Mouse (Mus musculus) midbrain, embryonic 11.5 days (tissue): ENCODE results near the gene Rab43. TPM values are rescaled to one million over a fixed set of nuclear protein-coding genes. Genes with fewer than 3 reads are reported as not detected.

Source experiments
- ATAC-seq: fragments of 200-750 bp; cut with Nextera tagmentation; 2 replicates; pipeline ENCODE4 v1.8.0; 2017; ENCODE audit warnings: moderate TSS enrichment, moderate library complexity; ENCODE audit not compliant: low FRiP score
- DNase-seq: peaks from one replicate; pipeline ENCODE4 v3.0.0; 2015; ENCODE audit warnings: low spot score; ENCODE audit errors: missing footprints
- H3K27ac ChIP-seq: fragments of 300-500 bp; sonication (generic); 2 replicates; pipeline ENCODE4 v1.5.1; 2014; ENCODE audit warnings: low read depth, low read length
- H3K27me3 ChIP-seq: fragments of 300-500 bp; sonication (generic); 2 replicates; pipeline ENCODE4 v1.6.1; 2014; ENCODE audit warnings: mild to moderate bottlenecking, low read length, moderate library complexity, mixed read lengths; ENCODE audit not compliant: control insufficient read depth, insufficient read depth
- H3K36me3 ChIP-seq: fragments of 300-500 bp; sonication (generic); 2 replicates; pipeline ENCODE4 v1.6.1; 2014; ENCODE audit warnings: mild to moderate bottlenecking, low read length, moderate library complexity, mixed read lengths; ENCODE audit not compliant: control insufficient read depth, insufficient read depth
- H3K4me1 ChIP-seq: fragments of 300-500 bp; sonication (generic); 2 replicates; pipeline ENCODE4 v1.6.1; 2014; ENCODE audit warnings: low read length; ENCODE audit not compliant: control insufficient read depth, insufficient read depth
- H3K4me2 ChIP-seq: fragments of 300-500 bp; sonication (generic); 2 replicates; pipeline ENCODE4 v1.6.1; 2014; ENCODE audit warnings: mild to moderate bottlenecking, moderate library complexity
- H3K4me3 ChIP-seq: fragments of 300-500 bp; sonication (generic); 2 replicates; pipeline ENCODE4 v1.5.1; 2014; ENCODE audit warnings: low read depth, low read length
- H3K9ac ChIP-seq: fragments of 300-500 bp; sonication (generic); 2 replicates; pipeline ENCODE4 v1.6.1; 2014; ENCODE audit warnings: low read length
- H3K9me3 ChIP-seq: fragments of 300-500 bp; sonication (generic); 2 replicates; pipeline ENCODE4 v1.6.1; 2016; ENCODE audit warnings: low read length; ENCODE audit not compliant: control insufficient read depth
- WGBS: fragments of 180-500 bp; shearing (Covaris S2); extraction: QIAGEN DNeasy Blood & Tissue Kit; methylation state at CpG from one replicate; pipeline ENCODE4 v1.1.7; 2014; 5-methylcytosine and 5-hydroxymethylcytosine counted together
- polyA plus RNA-seq: library from polyadenylated mRNA; unstranded; fragments of >200 nt; fragmentation: Nextera tagmentation; extraction: Ambion mirVana; gene quantifications from 2 replicates; pipeline ENCODE4 v1.2.1, GENCODE M21; 2014

Rab43 gene
- polyA plus RNA-seq, 1 experiment from 2014 or later, result 8.0 TPM

- DNase-seq (no peak), ATAC-seq (no peak)
- Histone ChIP-seq H3K9ac (no peak overlapping the region), H3K4me2 (no peak overlapping the region), H3K27me3 (no peaks in the 10 kb centered on the region), H3K4me1 (no peaks in the 10 kb centered on the region), H3K36me3 (no peaks in the 10 kb centered on the region), H3K9me3 (no peaks in the 10 kb centered on the region), H3K27ac (no peak overlapping the region), H3K4me3 (no peak overlapping the region)
- WGBS, result 88% methylated on average over 11 of the region's 11 CpGs
These were observed 32.5 kb downstream of the Rab43 start for GRCm38 (mm10) chr6:87779174-87780165.

- WGBS, result 81% methylated on average over 11 of the region's 11 CpGs
- Histone ChIP-seq H3K9me3 (no peaks in the 10 kb centered on the region), H3K4me3 (no peak overlapping the region), H3K4me2 (no peak overlapping the region), H3K9ac (no peak overlapping the region), H3K27ac (no peak overlapping the region), H3K36me3 (no peaks in the 10 kb centered on the region), H3K27me3 (no peaks in the 10 kb centered on the region), H3K4me1 (no peaks in the 10 kb centered on the region)
- no peak for DNase-seq
- no peak for ATAC-seq
These were observed 33.4 kb downstream of the Rab43 start for GRCm38 (mm10) chr6:87778294-87779173.

- no peaks in the 10 kb centered on the region for H3K27me3 ChIP-seq
- no peaks in the 10 kb centered on the region for H3K4me1 ChIP-seq
- DNase-seq, result no peak
- no peaks in the 10 kb centered on the region for H3K36me3 ChIP-seq
- 82% methylated on average over 2 of the region's 2 CpGs for WGBS
- H3K4me3 ChIP-seq, result no peak within 1 kb of the TSS
- no peak within 1 kb of the TSS for H3K27ac ChIP-seq
- no peaks in the 10 kb centered on the region for H3K9me3 ChIP-seq
- ATAC-seq, result no peak
- H3K4me2 ChIP-seq, result no peak within 1 kb of the TSS
- no peak within 1 kb of the TSS for H3K9ac ChIP-seq
These were observed 34.1 kb downstream of the Rab43 start, which contains the start of gene Gp9 for GRCm38 (mm10) chr6:87777842-87778241. Gene Gp9 (plus strand): TSS chr6:87778072.

DNA sequence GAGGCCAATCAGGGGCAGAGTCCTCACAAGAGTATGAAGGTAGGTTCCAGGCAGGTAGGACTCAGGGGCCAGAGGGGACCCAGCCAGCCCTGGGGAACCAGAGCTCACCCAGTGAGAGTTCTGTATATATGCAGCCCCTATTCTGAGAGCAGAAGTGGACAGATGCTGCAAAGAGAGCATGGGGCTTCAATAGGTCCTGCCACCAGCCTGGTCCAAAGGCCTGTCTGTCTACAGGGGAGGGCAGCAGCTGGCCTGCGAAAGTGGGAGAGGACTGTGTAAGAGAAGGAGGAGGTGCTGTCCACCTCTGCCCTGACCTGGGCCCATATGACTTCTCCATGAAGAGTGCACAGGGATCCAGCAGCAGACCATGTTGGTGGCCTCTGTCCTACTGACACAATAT is 35.3 kb downstream of the Rab43 start:
- DNase-seq, result no peak
- H3K36me3 ChIP-seq, result no peaks in the 10 kb centered on the region
- H3K9ac ChIP-seq, result no peak overlapping the region
- H3K4me2 ChIP-seq, result no peak overlapping the region
- no peaks in the 10 kb centered on the region for H3K9me3 ChIP-seq
- no peaks in the 10 kb centered on the region for H3K27me3 ChIP-seq
- H3K4me3 ChIP-seq, result no peak overlapping the region
- no peak for ATAC-seq
- WGBS, result 100% methylated on average over 1 of the region's 1 CpGs
- H3K27ac ChIP-seq, result no peak overlapping the region
- no peaks in the 10 kb centered on the region for H3K4me1 ChIP-seq

DNA sequence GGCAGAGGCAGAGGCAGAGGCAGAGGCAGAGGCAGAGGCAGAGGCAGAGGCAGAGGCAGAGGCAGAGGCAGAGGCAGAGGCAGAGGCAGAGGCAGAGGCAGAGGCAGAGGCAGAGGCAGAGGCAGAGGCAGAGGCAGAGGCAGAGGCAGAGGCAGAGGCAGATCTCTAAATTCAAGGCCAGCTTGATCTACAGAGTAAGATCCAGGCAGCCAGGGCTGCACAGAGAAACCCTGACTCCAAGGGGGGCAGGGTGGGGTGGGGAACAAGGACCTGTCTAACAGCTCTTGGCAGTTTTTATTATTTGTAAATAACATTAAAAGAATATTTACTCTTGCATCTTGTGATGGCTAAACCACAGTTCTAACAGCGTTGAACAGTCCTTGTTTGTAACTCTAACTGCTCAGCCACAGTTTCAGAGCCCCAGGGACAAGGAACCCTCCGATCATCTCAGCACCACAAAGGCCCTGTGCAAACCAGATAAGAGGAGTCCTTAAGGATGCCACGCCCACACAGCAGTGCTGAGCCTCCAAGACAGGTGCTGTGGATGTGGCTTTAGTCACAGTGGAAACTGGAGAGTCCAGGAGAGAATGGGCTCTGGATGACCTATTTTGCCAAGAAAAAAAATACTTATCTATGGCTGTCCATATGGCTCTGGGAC is 36.2 kb downstream of the Rab43 start:
- H3K36me3 ChIP-seq, result no peaks in the 10 kb centered on the region
- no peaks in the 10 kb centered on the region for H3K4me1 ChIP-seq
- no peak overlapping the region for H3K4me3 ChIP-seq
- DNase-seq (no peak), ATAC-seq (no peak)
- no peak overlapping the region for H3K4me2 ChIP-seq
- no peaks in the 10 kb centered on the region for H3K27me3 ChIP-seq
- no peak overlapping the region for H3K27ac ChIP-seq
- 81% methylated on average over 3 of the region's 3 CpGs for WGBS
- H3K9ac ChIP-seq, result no peak overlapping the region
- no peaks in the 10 kb centered on the region for H3K9me3 ChIP-seq

DNA sequence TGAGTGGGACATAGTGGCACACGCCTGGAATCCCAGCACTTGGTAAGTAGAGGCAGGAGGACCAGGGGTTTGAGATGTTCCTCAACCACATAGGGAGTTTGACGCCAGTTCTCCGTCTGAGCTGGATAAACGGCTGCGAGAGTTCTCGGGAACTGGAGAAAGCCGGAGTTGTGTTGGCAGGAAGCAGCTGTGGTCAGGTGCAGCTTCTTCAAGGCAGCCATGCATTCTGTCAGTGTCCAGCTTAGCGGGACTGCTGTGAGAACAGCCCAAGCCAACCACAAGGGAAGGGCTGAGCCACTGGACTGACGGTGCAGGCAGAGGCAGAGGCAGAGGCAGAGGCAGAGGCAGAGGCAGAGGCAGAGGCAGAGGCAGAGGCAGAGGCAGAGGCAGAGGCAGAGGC is 37.1 kb downstream of the Rab43 start:
- DNase-seq (no peak), ATAC-seq (no peak)
- H3K4me1 ChIP-seq, result no peaks in the 10 kb centered on the region
- H3K27ac ChIP-seq, result no peak overlapping the region
- WGBS, result 90% methylated on average over 9 of the region's 9 CpGs
- H3K9me3 ChIP-seq, result no peaks in the 10 kb centered on the region
- no peaks in the 10 kb centered on the region for H3K36me3 ChIP-seq
- H3K4me2 ChIP-seq, result no peak overlapping the region
- H3K27me3 ChIP-seq, result no peaks in the 10 kb centered on the region
- H3K4me3 ChIP-seq, result no peak overlapping the region
- no peak overlapping the region for H3K9ac ChIP-seq

- H3K4me3 ChIP-seq, result no peak overlapping the region
- no peak overlapping the region for H3K4me2 ChIP-seq
- H3K9ac ChIP-seq, result no peak overlapping the region
- H3K36me3 ChIP-seq, result no peaks in the 10 kb centered on the region
- H3K27me3 ChIP-seq, result no peaks in the 10 kb centered on the region
- no peak for DNase-seq
- ATAC-seq, result no peak
- H3K4me1 ChIP-seq, result no peaks in the 10 kb centered on the region
- no peak overlapping the region for H3K27ac ChIP-seq
- 39% methylated on average over 1 of the region's 1 CpGs for WGBS
- H3K9me3 ChIP-seq, result no peaks in the 10 kb centered on the region
These were observed 37.5 kb downstream of the Rab43 start for GRCm38 (mm10) chr6:87774466-87774865.

GRCm38 (mm10) chr6:87770626-87771025 is 41.3 kb downstream of the Rab43 start:
- DNase-seq (no peak), ATAC-seq (no peak)
- Histone ChIP-seq H3K36me3 (no peaks in the 10 kb centered on the region), H3K9ac (no peak overlapping the region), H3K4me2 (no peak overlapping the region), H3K4me1 (no peaks in the 10 kb centered on the region), H3K9me3 (no peaks in the 10 kb centered on the region), H3K27me3 (no peaks in the 10 kb centered on the region), H3K4me3 (no peak overlapping the region), H3K27ac (no peak overlapping the region)
- WGBS, result 54% methylated on average over 8 of the region's 8 CpGs
